Mouse (Mus musculus) left cerebral cortex, postnatal 36 days (tissue): Measurements from ENCODE around the gene Wrap53. TPM values are rescaled to one million over a fixed set of nuclear protein-coding genes. Genes with fewer than 3 reads are reported as not detected.
"Not testable (repeated sequence)": the region's sequence is repeated elsewhere in the genome, so short reads cannot be mapped to it uniquely, and the experiment has no call there.

Experiments
- DNase-seq, 2 experiments: peaks; one replicate each; pipeline ENCODE4 v3.0.0; 2021 to 2022; ENCODE audit warnings: low spot score in 2 of 2, mixed read lengths in 1 of 2
- intact Hi-C: fragments of 180-260 bp; cut with DNase I; formaldehyde crosslinking; loops from one replicate; pipeline ENCODE4 v1.15.1; 2025
- total RNA-seq, 2 experiments: library from RNA; stranded (reverse); gene quantifications; 2 replicates each; pipeline ENCODE4 v1.2.3; 2021

The Wrap53 gene
- total RNA-seq, result 10 to 100 TPM; 10.2 to 10.8 TPM

DNA sequence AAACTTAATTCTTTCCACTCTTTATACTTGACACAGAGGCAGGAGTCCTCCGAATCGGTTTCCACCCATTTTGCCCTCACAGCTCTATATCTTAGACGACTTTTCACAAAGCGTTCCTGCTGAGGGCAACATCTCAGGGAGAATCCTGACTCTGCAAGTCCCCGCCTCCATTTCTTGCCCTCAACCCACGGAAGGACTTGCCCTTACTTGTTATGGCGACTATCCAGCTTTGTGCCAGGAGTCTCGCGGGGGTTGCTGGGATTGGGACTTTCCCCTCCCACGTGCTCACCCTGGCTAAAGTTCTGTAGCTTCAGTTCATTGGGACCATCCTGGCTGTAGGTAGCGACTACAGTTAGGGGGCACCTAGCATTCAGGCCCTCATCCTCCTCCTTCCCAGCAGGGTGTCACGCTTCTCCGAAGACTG is at the start of gene Wrap53, which contains the start of gene Trp53:
TSS of gene Wrap53 (minus strand) at position 165 of the 424 bp plus-strand sequence.
TSS of gene Trp53 (plus strand) at position 269 of the 424 bp plus-strand sequence.
- intact Hi-C loops, result loop anchor here (2.0 kb wide), 1 partner anchor 25 kb away; the partner anchor contains the start of gene Atp1b2
- DNase-seq, result peak; percentile 83 to 87

DNA sequence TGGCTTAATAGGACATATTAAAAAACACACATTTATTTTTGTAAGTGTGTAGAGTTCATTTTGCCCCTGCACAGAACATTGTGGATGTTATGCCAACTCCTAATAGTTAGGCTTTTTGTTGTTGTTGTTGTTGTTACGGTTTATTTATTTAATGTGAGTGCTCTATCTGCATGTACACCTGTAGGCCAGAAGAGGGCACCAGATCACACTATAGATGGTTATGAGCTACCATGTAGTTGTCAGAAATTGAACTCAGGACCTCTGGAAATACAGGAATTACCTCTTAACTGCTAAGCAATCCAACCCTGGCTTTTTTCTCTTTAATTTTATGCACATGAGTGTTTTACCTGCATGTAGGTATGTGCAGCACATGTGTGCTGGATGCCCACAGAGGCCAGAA is 49.7 kb upstream of the Wrap53 start:
- intact Hi-C loops, result no loop called here
- no peak for DNase-seq

DNA sequence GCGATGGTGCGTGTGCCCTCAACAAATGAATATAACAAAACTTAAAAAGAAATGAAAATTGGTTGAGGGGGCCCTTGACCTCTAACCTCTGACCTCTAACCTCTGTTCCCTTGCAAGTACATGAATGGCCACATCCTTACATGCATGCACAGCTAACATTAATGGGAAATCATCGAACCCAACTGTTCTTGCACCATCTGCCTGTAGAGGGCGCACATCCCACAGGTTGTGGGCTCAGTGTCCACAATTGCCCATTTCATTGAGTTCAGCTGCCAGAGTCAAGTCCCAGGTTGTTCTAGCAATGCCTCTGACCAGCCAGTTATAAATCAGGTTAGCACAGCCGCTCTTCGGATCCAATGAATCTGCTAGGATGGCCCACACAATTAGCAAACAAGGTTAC is 48.2 kb upstream of the Wrap53 start:
- intact Hi-C loops, result no loop called here

DNA sequence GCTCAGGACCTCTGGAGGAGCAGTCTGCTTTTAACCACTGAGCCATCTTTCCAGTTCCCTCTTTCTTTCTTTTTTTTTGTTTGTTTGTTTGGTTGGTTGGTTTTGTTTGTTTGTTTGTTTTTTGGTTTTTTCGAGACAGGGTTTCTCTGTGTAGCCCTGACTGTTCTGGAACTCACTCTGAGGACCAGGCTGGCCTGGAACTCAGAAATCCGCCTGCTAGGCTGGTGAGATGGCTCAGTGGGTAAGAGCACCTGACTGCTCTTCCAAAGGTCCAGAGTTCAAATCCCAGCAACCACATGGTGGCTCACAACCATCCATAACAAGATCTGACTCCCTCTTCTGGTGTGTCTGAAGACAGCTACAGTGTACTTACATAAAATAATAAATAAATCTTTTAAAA is 44.3 kb upstream of the Wrap53 start:
- DNase-seq, intact Hi-C loops: not testable (repeated sequence)

More for the DNA sequence above, 48.2 kb upstream of the Wrap53 start:
- DNase-seq, result peak; percentile 46 to 57

DNA sequence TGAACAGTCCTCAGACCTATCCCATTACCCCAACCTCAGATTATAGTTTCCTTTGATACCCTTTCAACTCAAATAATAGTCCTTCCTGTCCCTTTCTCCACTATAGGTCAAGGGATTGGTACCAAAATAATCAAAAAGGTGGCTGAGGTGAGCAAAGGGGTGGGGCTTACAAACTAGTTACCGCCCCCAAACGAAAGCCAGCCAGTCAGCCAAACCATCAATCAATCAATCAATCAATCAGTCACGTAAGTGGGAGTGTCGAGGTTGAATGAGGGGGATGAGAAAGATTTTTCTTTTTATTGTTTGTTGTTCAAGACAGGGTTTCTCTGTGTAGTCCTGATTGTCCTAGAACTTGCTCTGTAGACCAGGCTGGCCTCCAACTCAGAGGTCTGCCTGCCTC is 43.0 kb upstream of the Wrap53 start:
- intact Hi-C loops, result no loop called here
- DNase-seq, result no peak

DNA sequence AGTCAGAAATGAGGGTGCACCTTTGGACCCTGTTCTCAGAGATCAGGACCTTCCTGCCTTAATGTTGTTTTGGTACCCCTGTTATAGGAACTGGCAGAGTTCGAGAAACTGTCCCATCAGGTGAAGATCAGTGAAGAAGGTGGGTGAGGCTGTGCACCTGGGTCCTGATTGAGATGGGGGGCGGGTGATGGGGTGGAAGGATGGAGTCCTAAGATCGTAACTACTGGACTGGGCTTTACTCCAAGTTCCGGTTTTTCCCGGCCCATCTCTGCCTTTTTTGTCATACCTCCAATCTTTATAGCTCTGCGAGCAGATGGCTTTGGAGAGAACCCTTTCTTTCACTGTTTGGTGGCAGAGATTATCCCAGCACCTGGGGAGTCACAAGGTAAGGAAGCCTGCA is 42.4 kb upstream of the Wrap53 start:
- no peak for DNase-seq
- intact Hi-C loops, result no loop called here

DNA sequence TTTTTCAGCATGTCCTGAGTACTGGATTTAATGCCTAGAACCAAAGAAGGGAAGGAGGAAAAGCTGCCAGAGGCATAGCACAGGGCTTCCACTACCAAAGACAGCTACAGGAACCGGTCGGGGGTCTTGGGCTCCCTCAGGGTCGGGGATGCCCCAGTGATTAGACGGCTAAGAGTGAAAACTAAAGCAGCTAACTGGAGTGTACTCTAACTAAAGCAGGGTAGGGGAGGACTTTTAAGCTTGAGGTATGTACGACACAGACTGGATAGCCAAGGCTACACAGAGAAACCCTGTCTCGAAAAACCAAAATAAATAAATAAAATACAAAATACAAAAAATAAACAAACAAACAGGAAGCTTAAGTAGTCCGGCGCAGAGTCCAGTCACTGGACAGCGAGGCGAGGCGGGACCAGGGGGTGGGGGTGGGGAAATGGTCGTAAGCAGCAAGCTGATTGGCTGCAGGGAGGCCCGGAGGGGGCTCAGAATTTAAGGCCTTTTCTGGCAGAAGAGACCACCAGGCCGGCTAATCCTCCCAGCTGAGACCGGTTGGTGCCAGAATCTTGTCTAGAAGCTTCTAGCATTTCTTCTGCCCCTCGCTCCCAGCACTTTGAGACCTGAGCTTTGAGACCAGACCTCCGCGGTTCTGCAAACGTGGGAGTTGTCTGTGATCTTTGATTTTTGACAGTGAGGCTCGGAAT is 41.7 kb upstream of the Wrap53 start, which contains the start of gene Sat2:
TSS of gene Sat2 (plus strand) at position 454 of the 698 bp plus-strand sequence.
- peak in 1 of 2 experiments; percentile 62 for DNase-seq
- intact Hi-C loops, result no loop called here

DNA sequence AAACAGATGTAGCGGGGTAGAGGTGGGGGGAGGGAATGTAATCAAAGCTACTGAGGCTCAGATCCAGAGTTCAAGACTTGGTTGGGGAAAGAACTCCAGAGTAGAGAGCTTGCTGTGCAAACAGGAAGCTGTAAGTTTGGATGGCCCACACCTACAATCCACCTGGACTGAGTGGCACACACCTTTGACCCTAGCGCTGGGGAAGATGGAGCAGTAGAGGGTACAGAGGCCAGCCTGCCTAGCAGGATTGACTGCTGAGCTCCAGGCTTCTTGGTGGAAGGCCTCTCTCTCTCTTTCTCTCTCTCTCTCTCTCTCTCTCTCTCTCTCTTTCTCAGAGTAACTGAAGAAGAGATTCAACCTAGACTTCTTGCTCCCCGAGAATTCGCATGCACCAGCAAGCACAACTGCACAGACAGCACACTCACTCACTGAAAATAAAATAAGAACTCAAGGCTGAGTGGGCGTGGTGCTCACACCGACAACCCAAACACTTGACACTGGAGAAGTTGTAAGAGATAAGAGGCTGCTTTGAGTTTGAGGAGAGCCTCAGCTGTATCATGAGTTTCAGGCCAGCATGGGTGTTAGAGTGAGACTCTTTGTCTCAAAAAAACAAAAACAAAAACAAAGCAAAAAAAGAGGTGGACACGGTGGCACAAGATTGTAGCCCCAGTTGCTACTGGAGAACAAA is 40.5 kb upstream of the Wrap53 start:
- DNase-seq, result no peak
- intact Hi-C loops, result no loop called here

DNA sequence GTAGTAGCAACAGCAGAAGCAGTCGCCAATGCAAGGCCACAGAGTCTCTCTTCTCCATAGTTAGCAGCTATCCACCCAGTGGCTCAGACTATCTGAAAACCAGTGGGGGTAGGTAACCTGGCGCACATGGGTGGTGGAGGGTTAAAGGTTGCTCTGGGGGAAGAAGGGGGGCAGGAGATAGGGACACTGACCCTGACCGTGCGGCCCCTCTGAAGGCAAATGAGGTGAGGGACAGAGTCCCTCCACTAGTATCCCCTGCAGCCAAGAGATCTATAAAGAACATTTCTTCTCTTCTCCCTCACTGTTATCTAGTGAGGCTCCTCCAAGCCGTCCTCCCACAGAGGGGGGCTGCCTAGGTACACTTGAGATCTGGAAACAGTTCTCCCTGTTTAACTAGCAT is 37.8 kb upstream of the Wrap53 start, which contains the start of gene Shbg:
TSS of gene Shbg (minus strand) at position 101 of the 400 bp plus-strand sequence.
- DNase-seq, result no peak
- intact Hi-C loops, result no loop called here

DNA sequence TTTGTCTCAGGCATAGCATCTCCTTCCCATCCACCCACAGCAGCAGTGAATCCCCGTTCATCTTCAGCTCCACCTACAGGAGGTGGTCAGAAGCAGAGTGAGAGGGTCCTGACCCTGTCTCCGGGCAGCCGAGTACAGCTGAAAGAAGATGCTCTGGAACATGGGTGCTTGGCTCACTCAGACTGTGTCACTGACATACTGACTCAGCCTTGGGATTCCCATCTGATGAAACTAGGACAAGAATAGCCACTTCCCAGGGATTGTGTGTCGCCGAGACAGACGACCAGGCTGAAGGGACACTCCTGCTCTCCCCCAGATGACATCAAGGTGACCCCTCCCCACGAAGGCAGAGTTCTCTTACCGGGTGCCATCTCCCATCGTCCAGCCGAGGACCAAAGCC is 36.7 kb upstream of the Wrap53 start:
- no peak for DNase-seq
- intact Hi-C loops, result no loop called here

DNA sequence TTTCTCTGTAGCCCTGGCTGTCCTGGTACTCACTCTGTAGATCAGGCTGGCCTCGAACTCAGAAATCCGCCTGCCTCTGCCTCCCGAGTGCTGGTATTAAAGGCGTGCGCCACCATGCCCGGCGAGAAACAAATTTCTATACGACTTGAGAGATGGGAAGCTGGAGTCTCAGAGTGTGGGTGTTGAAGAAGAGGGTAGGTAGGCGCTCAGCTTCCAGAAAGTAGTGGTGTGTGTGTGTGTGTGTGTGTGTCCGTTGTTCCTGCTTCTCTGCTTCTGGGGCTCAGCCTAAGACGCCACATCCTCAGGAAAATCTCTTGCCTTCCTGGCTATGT is 34.2 kb upstream of the Wrap53 start:
- intact Hi-C loops, result loop anchor here (1.0 kb wide), 1 partner anchor 35 kb away; no protein-coding TSS in a partner anchor
- DNase-seq, result not testable (repeated sequence)

DNA sequence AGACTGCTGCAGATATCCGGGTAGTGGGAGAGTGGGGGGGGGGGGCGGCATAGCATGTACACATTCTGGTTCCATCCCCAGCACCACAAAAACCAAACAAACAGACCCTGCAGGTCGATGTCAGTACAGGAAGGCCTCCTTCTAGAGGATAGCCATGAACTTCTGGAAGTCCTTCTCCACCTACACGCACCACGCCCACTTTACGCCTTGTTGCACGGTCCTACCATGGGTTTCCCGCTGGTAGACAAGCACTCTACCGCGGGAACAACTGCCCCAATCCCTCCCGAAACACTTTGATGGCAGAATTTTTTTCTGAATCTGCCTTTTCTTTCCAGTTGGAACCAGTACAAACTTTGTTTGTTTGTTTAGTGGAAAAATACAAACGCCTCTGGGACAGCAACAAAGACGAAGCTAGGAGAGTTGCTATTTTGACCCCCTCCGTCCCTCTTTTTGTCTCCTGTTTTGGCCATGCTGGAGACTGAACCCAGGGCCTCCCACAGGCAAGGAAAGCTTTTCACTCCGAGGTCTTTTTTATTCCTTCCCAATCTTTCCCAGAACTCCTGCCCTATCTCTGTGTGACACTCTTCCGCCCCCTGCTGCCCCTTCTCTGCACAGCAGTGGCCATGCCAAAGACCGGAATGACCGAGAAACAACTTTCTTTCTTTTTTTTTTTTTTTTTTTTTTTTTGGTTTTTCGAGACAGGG is 33.6 kb upstream of the Wrap53 start:
- intact Hi-C loops, result loop anchor here (1.0 kb wide), 1 partner anchor 34 kb away; no protein-coding TSS in a partner anchor
- peak; percentile 61 to 67 for DNase-seq

DNA sequence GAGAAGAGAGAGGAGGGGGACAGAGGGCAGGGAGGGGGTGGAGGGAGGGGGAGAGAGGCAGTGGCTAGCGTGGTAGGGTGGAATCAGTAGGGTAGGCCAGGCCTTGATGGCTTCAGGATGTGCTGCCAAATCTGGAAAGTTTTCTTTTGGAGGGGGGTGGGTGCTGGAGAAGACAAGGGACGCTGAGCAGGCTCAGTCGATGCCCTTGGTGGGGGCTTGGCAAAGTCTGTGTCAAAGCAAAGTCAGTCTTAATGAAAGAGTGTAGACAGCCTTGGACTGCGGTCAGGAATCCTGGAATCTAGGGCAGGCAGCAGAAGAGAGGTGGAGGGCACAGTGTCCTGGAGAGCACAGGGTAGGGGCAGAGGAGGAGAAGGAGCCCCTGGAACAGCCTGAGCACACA is 30.8 kb upstream of the Wrap53 start:
- intact Hi-C loops, result no loop called here
- no peak for DNase-seq

DNA sequence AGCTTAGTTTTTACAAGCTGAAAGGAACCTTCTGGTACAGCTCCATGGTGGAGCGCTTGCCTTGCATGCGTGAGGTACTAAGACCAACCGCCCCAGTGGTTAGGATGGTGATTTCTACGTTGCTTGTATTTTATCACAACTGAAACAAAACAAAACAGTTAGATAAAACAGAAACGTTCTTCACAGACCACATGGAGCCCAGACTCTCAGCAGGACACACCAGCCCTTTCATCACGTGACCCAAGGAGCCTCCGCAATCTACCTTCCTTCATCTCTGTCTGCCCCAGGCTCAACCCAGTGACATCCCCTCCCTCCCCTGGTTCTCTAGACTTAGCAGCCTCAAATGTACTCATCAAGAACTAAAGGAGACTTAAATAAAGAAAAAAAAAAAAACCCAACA is 29.4 kb upstream of the Wrap53 start:
- no peak for DNase-seq
- intact Hi-C loops, result no loop called here

DNA sequence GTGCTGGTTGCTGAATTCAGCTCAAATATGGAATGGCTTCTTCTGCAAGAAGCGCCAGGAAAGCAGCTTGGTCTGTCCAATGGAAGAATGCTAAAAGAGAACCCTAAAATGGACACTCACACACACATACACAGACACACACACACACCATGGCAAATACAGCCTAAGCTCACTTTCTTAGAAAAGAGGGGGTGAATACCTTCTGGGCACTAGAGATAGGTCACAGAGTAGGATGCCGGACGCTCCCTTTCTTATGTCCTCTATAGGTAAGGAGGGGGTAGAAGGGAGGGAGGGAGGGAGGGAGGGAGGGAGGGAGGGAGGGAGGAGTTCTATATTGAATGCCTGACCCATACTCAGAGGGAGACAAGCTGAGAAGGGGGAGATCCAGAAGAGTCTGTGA is 28.5 kb upstream of the Wrap53 start:
- intact Hi-C loops, result no loop called here
- no peak for DNase-seq

DNA sequence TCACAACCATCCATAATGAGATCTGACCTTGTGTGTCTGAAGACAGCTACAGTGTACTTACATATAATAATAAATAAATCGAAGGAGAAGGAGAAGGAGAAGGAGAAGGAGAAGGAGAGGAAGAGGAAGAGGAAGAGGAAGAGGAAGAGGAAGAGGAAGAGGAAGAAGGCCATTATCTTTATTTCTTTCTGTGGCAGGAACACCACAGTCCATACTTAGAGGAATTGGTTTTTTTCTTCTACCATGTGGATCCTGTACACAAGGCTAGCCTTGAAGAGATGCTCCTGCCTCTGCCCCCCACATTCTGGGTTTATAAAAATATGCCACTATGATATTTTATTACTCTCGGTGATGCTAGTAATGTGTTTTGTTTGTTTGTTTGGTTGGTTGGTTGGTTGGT is 26.8 kb upstream of the Wrap53 start:
- no peak for DNase-seq
- intact Hi-C loops, result no loop called here

DNA sequence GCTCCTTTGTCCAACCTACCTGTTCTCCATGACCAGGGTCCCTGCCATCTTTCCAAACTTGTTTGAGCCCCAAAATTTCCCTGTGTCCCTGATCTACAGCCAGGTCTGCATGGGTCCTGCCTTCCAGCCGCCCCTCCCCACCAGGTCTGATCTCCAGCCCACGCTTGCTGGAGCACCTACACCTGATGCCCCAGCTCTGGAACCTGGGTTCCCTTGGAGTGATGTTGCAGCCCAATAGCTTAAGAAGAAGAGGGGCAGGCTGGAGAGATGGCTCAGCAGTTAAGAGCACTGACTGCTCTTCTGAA is 26.4 kb upstream of the Wrap53 start:
- DNase-seq, result no peak
- intact Hi-C loops, result no loop called here

DNA sequence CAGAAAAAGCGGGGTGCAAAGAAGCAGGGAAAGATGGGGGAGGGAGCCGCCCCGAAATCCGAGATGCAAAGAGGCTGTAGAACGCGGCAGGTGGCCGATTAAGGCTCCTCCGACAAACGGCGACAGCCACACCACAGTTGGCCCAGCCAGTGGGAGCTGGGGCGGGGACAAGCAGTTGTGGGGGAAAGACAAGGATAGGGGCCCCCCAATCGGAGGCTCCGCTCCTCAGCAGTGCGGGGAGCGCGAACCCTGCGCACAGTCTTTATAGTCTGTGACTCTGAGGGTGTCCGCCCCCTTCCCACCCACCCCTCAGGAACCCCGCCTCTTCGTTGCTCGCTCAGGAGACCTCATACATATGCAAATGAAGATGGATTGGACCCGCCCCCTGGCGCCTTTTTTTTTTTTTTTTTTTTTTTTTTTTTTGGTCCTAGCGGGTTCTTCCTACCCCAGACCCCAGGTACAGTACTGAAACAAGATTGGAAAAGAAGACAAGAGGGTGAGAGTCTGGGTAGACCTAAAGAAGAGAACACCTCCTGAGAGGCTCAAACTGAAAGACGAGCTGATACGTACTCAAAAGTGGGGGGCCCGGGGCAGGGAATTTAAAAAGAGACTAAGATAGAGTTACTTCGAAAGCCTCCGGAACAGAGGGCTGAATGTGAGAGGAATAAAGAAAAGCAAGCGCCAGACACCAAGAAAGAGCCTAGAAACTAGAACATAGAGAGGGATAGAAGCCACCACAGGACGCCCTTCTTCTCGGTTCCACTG is 25.9 kb upstream of the Wrap53 start, which contains the start of gene Atp1b2:
TSS of gene Atp1b2 (minus strand) at position 217 of the 765 bp plus-strand sequence.
- peak; percentile 74 to 79 for DNase-seq
- intact Hi-C loops, result loop anchor here (2.0 kb wide), 1 partner anchor 25 kb away; the partner anchor contains the start of genes Trp53 and Wrap53
